Mouse (Mus musculus) liver, embryonic 11.5 days (tissue): Measurements from ENCODE around the gene Gm21119. TPM values are rescaled to one million over a fixed set of nuclear protein-coding genes. Genes with fewer than 3 reads are reported as not detected.
"Not testable (repeated sequence)": the region's sequence is repeated elsewhere in the genome, so short reads cannot be mapped to it uniquely, and the experiment has no call there.

Source experiments
- ATAC-seq: fragments of 200-750 bp; cut with Nextera tagmentation; replicated peaks from 2 replicates; pipeline ENCODE4 v1.8.0; 2017; ENCODE audit warnings: moderate number of reproducible peaks, mild to moderate bottlenecking, moderate TSS enrichment, moderate library complexity; ENCODE audit not compliant: low FRiP score
- DNase-seq: peaks from one replicate; pipeline ENCODE4 v3.0.0-alpha.2; 2017; ENCODE audit warnings: low spot score
- H3K27ac ChIP-seq: fragments of 300-500 bp; sonication (generic); 2 replicates; pipeline ENCODE4 v1.5.1; 2014; ENCODE audit warnings: mild to moderate bottlenecking, low read depth, low read length, control low read depth
- H3K27me3 ChIP-seq: fragments of 300-500 bp; sonication (generic); replicated peaks from 2 replicates; pipeline ENCODE4 v1.6.1; 2014; ENCODE audit warnings: low read length, mixed read lengths; ENCODE audit not compliant: control insufficient read depth, insufficient read depth
- H3K36me3 ChIP-seq: fragments of 300-500 bp; sonication (generic); 2 replicates; pipeline ENCODE4 v1.6.1; 2014; ENCODE audit warnings: mild to moderate bottlenecking, low read length, moderate library complexity, mixed read lengths; ENCODE audit not compliant: control insufficient read depth, insufficient read depth
- H3K4me1 ChIP-seq: fragments of 300-500 bp; sonication (generic); replicated peaks from 2 replicates; pipeline ENCODE4 v1.6.1; 2014; ENCODE audit warnings: low read length, mixed read lengths; ENCODE audit not compliant: control insufficient read depth, insufficient read depth
- H3K4me2 ChIP-seq: fragments of 300-500 bp; sonication (generic); 2 replicates; pipeline ENCODE4 v1.6.1; 2014; ENCODE audit warnings: mild to moderate bottlenecking, control low read depth, moderate library complexity
- H3K4me3 ChIP-seq: fragments of 300-500 bp; sonication (generic); 2 replicates; pipeline ENCODE4 v1.5.1; 2014; ENCODE audit warnings: low read depth, low read length, control low read depth
- H3K9ac ChIP-seq: fragments of 300-500 bp; sonication (generic); 2 replicates; pipeline ENCODE4 v1.6.1; 2014; ENCODE audit warnings: low read depth, low read length, control low read depth
- H3K9me3 ChIP-seq: fragments of 300-500 bp; sonication (generic); 2 replicates; pipeline ENCODE4 v1.6.1; 2016; ENCODE audit warnings: low read length, inconsistent platforms, mixed read lengths; ENCODE audit not compliant: control insufficient read depth
- WGBS: fragments of 180-500 bp; shearing (Covaris S2); extraction: QIAGEN DNeasy Blood & Tissue Kit; methylation state at CpG from one replicate; pipeline ENCODE4 v1.1.7; 2014; 5-methylcytosine and 5-hydroxymethylcytosine counted together
- polyA plus RNA-seq: library from polyadenylated mRNA; unstranded; fragments of >200 nt; fragmentation: Nextera tagmentation; extraction: Ambion mirVana; gene quantifications from 2 replicates; pipeline ENCODE4 v1.2.1, GENCODE M21; 2014

Gene Gm21119
- polyA plus RNA-seq, 1 experiment from 2014 or later = not detected

GRCm38 (mm10) chr8:20630766-20631165 lies 16.0 kb downstream of the Gm21119 start:
- not testable (repeated sequence) for H3K9me3 ChIP-seq, H3K36me3 ChIP-seq, H3K4me2 ChIP-seq, H3K27me3 ChIP-seq, H3K9ac ChIP-seq, ATAC-seq, H3K27ac ChIP-seq, H3K4me3 ChIP-seq, DNase-seq, H3K4me1 ChIP-seq
- 52% methylated on average over 1 of the region's 1 CpGs for WGBS

GRCm38 (mm10) chr8:20637931-20638330 lies 23.2 kb downstream of the Gm21119 start:
- not testable (repeated sequence) for H3K4me1 ChIP-seq, H3K27ac ChIP-seq, H3K9me3 ChIP-seq, H3K4me3 ChIP-seq, H3K4me2 ChIP-seq, H3K9ac ChIP-seq, H3K27me3 ChIP-seq, DNase-seq, ATAC-seq, H3K36me3 ChIP-seq
- WGBS = no CpG with 5 or more reads among the region's 1 CpGs

- H3K9me3 ChIP-seq, H3K9ac ChIP-seq, H3K4me2 ChIP-seq, H3K4me1 ChIP-seq, H3K36me3 ChIP-seq, DNase-seq, ATAC-seq, H3K27me3 ChIP-seq, H3K27ac ChIP-seq, H3K4me3 ChIP-seq: not testable (repeated sequence)
- WGBS = no CpG with 5 or more reads among the region's 1 CpGs
Measured at GRCm38 (mm10) chr8:20643536-20643935, 28.8 kb downstream of the Gm21119 start.

- not testable (repeated sequence) for DNase-seq, H3K9ac ChIP-seq, H3K27me3 ChIP-seq, H3K9me3 ChIP-seq, ATAC-seq, H3K36me3 ChIP-seq, H3K4me2 ChIP-seq, H3K4me1 ChIP-seq, H3K4me3 ChIP-seq, H3K27ac ChIP-seq
Measured at GRCm38 (mm10) chr8:20652976-20653375, 38.3 kb downstream of the Gm21119 start.

GRCm38 (mm10) chr8:20678418-20678817 lies 63.7 kb downstream of the Gm21119 start:
- H3K36me3 ChIP-seq, DNase-seq, H3K27me3 ChIP-seq, H3K9me3 ChIP-seq, H3K9ac ChIP-seq, H3K4me1 ChIP-seq, H3K4me2 ChIP-seq, H3K27ac ChIP-seq, ATAC-seq, H3K4me3 ChIP-seq: not testable (repeated sequence)
